Mouse (Mus musculus): ENCODE measurements around the gene Metap1d.

DNA sequence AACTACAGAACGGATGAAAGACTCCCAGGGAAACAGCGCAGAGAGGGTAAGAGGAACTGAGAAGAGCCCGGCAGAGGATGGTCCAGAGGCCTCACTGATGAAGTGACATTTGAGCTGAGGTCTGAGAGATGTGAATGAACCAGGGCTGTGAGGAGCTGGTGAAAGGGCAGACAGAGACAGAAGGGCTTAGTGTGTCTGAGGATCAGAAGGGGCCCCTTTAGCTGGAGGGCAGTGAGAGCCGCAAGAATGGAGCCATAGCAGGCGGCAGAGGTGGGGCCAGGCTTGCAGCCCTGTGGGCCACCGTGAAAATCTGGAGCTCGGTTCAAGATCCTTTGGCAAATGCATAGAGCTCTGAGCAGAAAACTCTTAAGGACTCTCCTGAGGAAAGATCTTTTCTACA is 26.8 kb downstream of the Metap1d start:
- TF ChIP-seq GATA1 (IDR thresholded peaks at IDR 0.05; ENCODE audit: low read length) (no peak), TAL1 (IDR thresholded peaks at IDR 0.05; ENCODE audit: low read length) (no peak)
